Mouse (Mus musculus) embryonic fibroblast, embryonic 13.5 days (primary cell): ENCODE measurements around the gene Hist1h3g. TPM values are rescaled to one million over a fixed set of nuclear protein-coding genes. Genes with fewer than 3 reads are reported as not detected.
A peak's percentile ranks its signal among the peaks of the same experiment; 100 is the strongest.

ENCODE experiments used
- H3K27ac ChIP-seq: 2 replicates; pipeline ENCODE4 v1.5.1; 2012; ENCODE audit warnings: low read length, control low read depth, inconsistent platforms; ENCODE audit not compliant: insufficient read depth
- H3K4me1 ChIP-seq: 2 replicates; pipeline ENCODE4 v1.6.1; 2011; ENCODE audit warnings: low read length; ENCODE audit not compliant: control insufficient read depth, insufficient read depth
- H3K4me3 ChIP-seq: 2 replicates; pipeline ENCODE4 v1.5.1; 2011; ENCODE audit warnings: mild to moderate bottlenecking, control low read depth, low read length; ENCODE audit not compliant: insufficient read depth
- CTCF ChIP-seq: IDR thresholded peaks from 2 replicates; pipeline ENCODE4 v1.5.1; 2011; ENCODE audit warnings: mild to moderate bottlenecking, control low read depth, low read length, moderate library complexity, borderline replicate concordance; ENCODE audit not compliant: insufficient read depth
- POLR2A ChIP-seq: IDR thresholded peaks from 2 replicates; pipeline ENCODE4 v1.6.1; 2011; ENCODE audit warnings: low read depth, mild to moderate bottlenecking, control low read depth, low read length, moderate library complexity
- polyA plus RNA-seq: library from polyadenylated mRNA; stranded (reverse); fragments of >200 nt; gene quantifications from 2 replicates; pipeline ENCODE4 v1.2.4, GENCODE M21; 2011; ENCODE audit warnings: low read depth; ENCODE audit not compliant: missing spikeins, insufficient read length

The Hist1h3g gene
- polyA plus RNA-seq, 1 experiment: 5.7 TPM

- Histone ChIP-seq H3K27ac (peak overlapping the region; percentile 80), H3K4me1 (no peaks in the 10 kb centered on the region), H3K4me3 (peak overlapping the region; percentile 54)
- TF ChIP-seq POLR2A: peak; percentile 72
- no peak for TF ChIP-seq CTCF
These were observed 41.2 kb downstream of the Hist1h3g start for GRCm38 (mm10) chr13:23576351-23576881.

DNA sequence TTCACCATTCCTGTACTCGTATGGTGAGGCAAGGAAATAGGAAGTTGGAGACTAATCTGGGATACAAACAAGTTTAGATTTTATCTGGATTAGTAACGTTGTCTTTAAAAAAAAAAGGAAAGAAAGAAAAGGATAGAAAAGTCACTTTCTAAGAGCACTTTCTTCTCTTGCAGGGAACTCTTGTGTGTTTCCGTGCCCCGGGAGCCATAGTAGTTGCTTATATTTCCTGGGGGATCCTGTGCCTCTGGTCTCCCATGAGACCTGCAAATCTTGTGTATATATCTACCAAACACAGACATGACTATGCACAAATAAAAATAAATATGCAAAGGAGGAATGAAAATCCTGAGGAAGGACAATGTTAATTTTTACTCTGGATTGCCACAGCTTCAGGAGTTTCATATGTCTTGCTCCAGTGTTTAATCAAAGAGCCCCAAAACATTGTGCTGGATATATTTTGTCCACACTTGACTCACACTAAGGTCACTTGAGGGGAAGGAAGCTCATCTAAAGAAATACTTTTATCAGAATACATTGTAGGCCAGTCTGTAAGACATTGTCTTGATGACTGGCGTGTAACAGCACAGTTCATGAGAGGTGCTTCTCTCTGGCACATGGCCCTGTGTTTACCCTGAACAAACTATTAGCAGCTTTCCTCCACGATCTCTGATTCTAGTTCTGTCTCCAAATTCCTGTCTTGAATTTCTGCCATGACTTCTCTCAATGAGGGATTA is 41.9 kb downstream of the Hist1h3g start:
- Histone ChIP-seq H3K27ac (peak overlapping the region; percentile 76), H3K4me3 (peak overlapping the region; percentile 54), H3K4me1 (no peaks in the 10 kb centered on the region)
- TF ChIP-seq POLR2A (no peak), CTCF (no peak)

GRCm38 (mm10) chr13:23577835-23578234 is 42.6 kb downstream of the Hist1h3g start:
- no peak overlapping the region for H3K4me3 ChIP-seq
- no peak for TF ChIP-seq CTCF
- TF ChIP-seq POLR2A: no peak
- H3K4me1 ChIP-seq: no peaks in the 10 kb centered on the region
- no peak overlapping the region for H3K27ac ChIP-seq

- TF ChIP-seq POLR2A: peak; percentile 100
- TF ChIP-seq CTCF: no peak
- H3K27ac ChIP-seq: peak within 1 kb of the TSS; percentile 59
- peak within 1 kb of the TSS; percentile 66 for H3K4me3 ChIP-seq
- H3K4me1 ChIP-seq: peaks cover 3% of the 10 kb centered on the region
These were observed 46.4 kb downstream of the Hist1h3g start, which contains the start of gene Hist1h4d for GRCm38 (mm10) chr13:23581408-23582218. TSS of gene Hist1h4d (plus strand) at chr13:23581598.

DNA sequence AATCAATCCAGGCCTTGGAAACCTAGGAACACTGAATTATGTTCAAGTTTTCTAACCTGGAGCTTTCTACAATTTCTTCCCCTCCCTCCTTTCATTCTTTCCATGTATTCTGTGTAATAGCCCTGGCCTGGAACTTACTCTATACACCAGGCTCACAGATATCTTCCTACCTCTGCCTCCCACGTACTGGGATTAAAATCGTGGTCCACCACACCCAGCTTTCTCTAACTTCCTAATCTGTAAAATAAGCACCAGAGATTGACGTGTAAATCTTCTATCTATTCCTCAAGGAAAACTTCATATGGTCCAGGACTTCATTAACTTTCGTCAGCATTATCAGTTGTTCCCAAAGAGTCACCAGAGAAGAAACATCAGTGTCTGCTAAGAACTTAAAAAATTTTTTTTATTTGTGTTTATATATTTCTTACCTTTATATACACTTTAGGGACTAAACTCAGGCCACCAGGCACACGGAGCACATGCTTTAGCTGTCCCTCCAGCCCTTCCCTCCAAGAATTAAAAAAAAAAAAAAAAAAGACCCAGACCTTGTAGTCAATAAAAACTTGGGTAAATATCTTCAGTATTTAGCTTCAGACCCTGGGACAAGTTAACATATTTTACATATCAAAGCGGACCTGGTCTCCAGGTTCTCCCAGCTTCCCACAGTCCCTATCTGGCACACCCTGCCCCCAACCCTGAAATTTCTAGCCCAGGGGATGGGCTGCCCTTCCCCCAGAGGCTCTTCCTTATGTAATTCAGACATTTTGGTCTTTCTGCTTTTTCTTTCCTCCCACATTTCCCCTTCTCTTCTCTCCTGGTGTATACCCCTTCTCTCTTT is 47.2 kb downstream of the Hist1h3g start:
- Histone ChIP-seq H3K4me3 (peak overlapping the region; percentile 66), H3K27ac (peak overlapping the region; percentile 64), H3K4me1 (peaks cover 3% of the 10 kb centered on the region)
- TF ChIP-seq CTCF (no peak), POLR2A (peak; percentile 57)

GRCm38 (mm10) chr13:23583387-23584068 is 48.3 kb downstream of the Hist1h3g start:
- no peak for TF ChIP-seq POLR2A
- no peak overlapping the region; the same call in 1 of the 2 replicates for H3K4me3 ChIP-seq

GRCm38 (mm10) chr13:23584331-23584730 is 49.1 kb downstream of the Hist1h3g start:
- peaks cover 3% of the 10 kb centered on the region for H3K4me1 ChIP-seq
- H3K4me3 ChIP-seq: peak overlapping the region; percentile 7; the same call in 1 of the 2 replicates
- TF ChIP-seq POLR2A (peak; percentile 8; the same call in 1 of the 2 replicates), CTCF (no peak)
- peak overlapping the region; percentile 80 for H3K27ac ChIP-seq

More at GRCm38 (mm10) chr13:23583387-23584068, 48.3 kb downstream of the Hist1h3g start:
- Histone ChIP-seq H3K27ac (peak overlapping the region; percentile 64), H3K4me1 (peaks cover 3% of the 10 kb centered on the region)

DNA sequence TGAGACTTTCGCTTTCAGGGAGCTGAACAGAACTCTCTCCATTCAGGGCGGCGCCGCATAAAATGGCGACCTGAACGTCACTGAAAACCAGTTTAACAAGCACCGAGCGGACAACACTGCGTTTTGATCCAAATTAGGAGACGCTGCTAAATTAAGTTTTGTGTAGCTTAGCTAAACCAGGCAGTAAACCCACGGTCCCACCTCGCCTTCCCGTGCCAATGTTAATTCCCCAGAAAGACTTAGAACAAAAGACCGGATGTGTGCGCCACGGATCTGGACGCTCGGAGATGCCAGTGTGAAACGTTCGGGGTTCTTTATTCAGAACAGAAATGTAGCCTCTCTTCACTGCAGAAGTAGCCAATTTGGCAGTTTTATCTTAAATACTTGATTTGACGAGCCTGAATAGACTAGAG is 49.8 kb downstream of the Hist1h3g start:
- Histone ChIP-seq H3K4me1 (peaks cover 3% of the 10 kb centered on the region), H3K4me3 (peak overlapping the region; percentile 24), H3K27ac (peak overlapping the region; percentile 80)
- TF ChIP-seq CTCF (no peak), POLR2A (peak; percentile 88)

Other genes starting within 250 kb of the Hist1h3g start
- 24.1 and 25.7 TPM in 2 replicates for gene Zfp322a, start 166.2 kb upstream of the Hist1h3g start, polyA plus RNA-seq
- 4.2 and 4.7 TPM in 2 replicates for gene Abt1, start 111.6 kb upstream of the Hist1h3g start, polyA plus RNA-seq
- gene Btn1a1, start 69.5 kb upstream of the Hist1h3g start, polyA plus RNA-seq: not detected in 2 replicates
- not detected in 2 replicates for gene Btn2a2, start 46.6 kb upstream of the Hist1h3g start, polyA plus RNA-seq
- gene Hist1h4h, start 4.4 kb upstream of the Hist1h3g start, polyA plus RNA-seq: 8.1 and 10.5 TPM in 2 replicates
- 12.7 and 20.4 TPM in 2 replicates for gene Hist1h2af, start 1.5 kb upstream of the Hist1h3g start, polyA plus RNA-seq
- 1.8 and 4.0 TPM in 2 replicates for gene Hist1h2bh, start 8.0 kb downstream of the Hist1h3g start, polyA plus RNA-seq
- 0.61 and 0.70 TPM in 2 replicates for gene Hist1h3f, start 8.6 kb downstream of the Hist1h3g start, polyA plus RNA-seq
- gene Hist1h4f, start 16.2 kb downstream of the Hist1h3g start, polyA plus RNA-seq: 9.6 and 18.1 TPM in 2 replicates
- gene Hist1h1d, start 17.8 kb downstream of the Hist1h3g start, polyA plus RNA-seq: 0.83 and 2.7 TPM in 2 replicates
- 2.4 and 3.4 TPM in 2 replicates for gene Hist1h3e, start 26.9 kb downstream of the Hist1h3g start, polyA plus RNA-seq
- 3.4 and 6.0 TPM in 2 replicates for gene Hist1h2ae, start 35.8 kb downstream of the Hist1h3g start, polyA plus RNA-seq
- gene Hist1h2bg, start 36.0 kb downstream of the Hist1h3g start, polyA plus RNA-seq: 12.6 and 22.6 TPM in 2 replicates
- gene Hist1h2bf, start 38.8 kb downstream of the Hist1h3g start, polyA plus RNA-seq: 5.7 and 6.4 TPM in 2 replicates
- gene Hist1h2ad, start 39.0 kb downstream of the Hist1h3g start, polyA plus RNA-seq: 2.9 and 3.0 TPM in 2 replicates
- gene Hist1h3d, start 40.3 kb downstream of the Hist1h3g start, polyA plus RNA-seq: 2.4 and 5.1 TPM in 2 replicates
- gene Hist1h4d, start 46.2 kb downstream of the Hist1h3g start, polyA plus RNA-seq: 3.7 and 6.8 TPM in 2 replicates
- 2.2 and 4.1 TPM in 2 replicates for gene Hist1h2be, start 85.7 kb downstream of the Hist1h3g start, polyA plus RNA-seq
- 3.8 and 8.8 TPM in 2 replicates for gene Hist1h1e, start 87.1 kb downstream of the Hist1h3g start, polyA plus RNA-seq
- gene Hist1h2ac, start 148.5 kb downstream of the Hist1h3g start, polyA plus RNA-seq: 0.79 and 0.82 TPM in 2 replicates
- gene Hist1h2bc, start 148.8 kb downstream of the Hist1h3g start, polyA plus RNA-seq: 55.6 and 62.4 TPM in 2 replicates
- not detected in 2 replicates for gene Hist1h1t, start 160.4 kb downstream of the Hist1h3g start, polyA plus RNA-seq
- gene Hist1h4c, start 163.0 kb downstream of the Hist1h3g start, polyA plus RNA-seq: 2.8 and 3.8 TPM in 2 replicates
- gene Hfe, start 175.4 kb downstream of the Hist1h3g start, polyA plus RNA-seq: 4.6 and 7.9 TPM in 2 replicates
- gene Hist1h1c, start 203.4 kb downstream of the Hist1h3g start, polyA plus RNA-seq: 69.4 and 72.0 TPM in 2 replicates
- gene Hist1h3c, start 210.2 kb downstream of the Hist1h3g start, polyA plus RNA-seq: 2.6 and 5.4 TPM in 2 replicates
- gene Hist1h2bb, start 211.3 kb downstream of the Hist1h3g start, polyA plus RNA-seq: 4.2 and 5.7 TPM in 2 replicates
- gene Hist1h2ab, start 215.7 kb downstream of the Hist1h3g start, polyA plus RNA-seq: 10.0 and 12.3 TPM in 2 replicates
- 5.6 and 6.3 TPM in 2 replicates for gene Hist1h3b, start 216.8 kb downstream of the Hist1h3g start, polyA plus RNA-seq
- gene Hist1h4b, start 221.6 kb downstream of the Hist1h3g start, polyA plus RNA-seq: 7.8 and 12.5 TPM in 2 replicates
- 1.3 and 5.4 TPM in 2 replicates for gene Hist1h4a, start 225.8 kb downstream of the Hist1h3g start, polyA plus RNA-seq
- 2.0 and 5.5 TPM in 2 replicates for gene Hist1h3a, start 227.0 kb downstream of the Hist1h3g start, polyA plus RNA-seq
- 2.3 and 7.9 TPM in 2 replicates for gene Hist1h1a, start 228.2 kb downstream of the Hist1h3g start, polyA plus RNA-seq
- not detected in 2 replicates for gene Trim38, start 234.5 kb downstream of the Hist1h3g start, polyA plus RNA-seq